Mouse (Mus musculus) small intestine, adult 2 months (tissue): Measurements from ENCODE around the gene Opalin.

Experiments
- CTCF ChIP-seq: fragments of 200-500 bp; IDR thresholded peaks from 2 replicates; pipeline ENCODE4 v1.5.1; 2012; ENCODE audit warnings: low read depth, mild to moderate bottlenecking, control low read depth, inconsistent platforms, low read length, moderate library complexity, mixed read lengths; ENCODE audit not compliant: insufficient replicate concordance, insufficient read length; ENCODE audit errors: extremely low read depth
- POLR2A ChIP-seq: fragments of 200-500 bp; IDR thresholded peaks from 2 replicates; pipeline ENCODE4 v1.6.1; 2012; ENCODE audit warnings: low read depth, mild to moderate bottlenecking, control low read depth, inconsistent platforms, low read length, moderate library complexity

- TF ChIP-seq POLR2A (no peak), CTCF (no peak)
Observed at GRCm38 (mm10) chr19:41027024-41027423, 49.9 kb downstream of the Opalin start.
